40 mouse cellular contexts compared by ENCODE assay signal in genomic region chr2:65587679-65588078, GRCm38 (mm10). TPM values are rescaled to one million over a fixed set of nuclear protein-coding genes. Genes with fewer than 3 reads are reported as not detected.
DNase-seq lines count a peak whose midpoint lies in the region; ATAC-seq lines count a peak whose summit lies in the region.
"Had no signal": no experiment of that assay in that cellular context is flagged by ENCODE, and none has a peak within 500 bp of the region (broad histone marks: within the 10 kb centered on the region; RNA-seq: fewer than 3 reads in every experiment).

No protein-coding gene starts in this region.

- no peak overlapping the region for H3K27ac ChIP-seq in midbrain, embryonic 15.5 days
- H3K27ac ChIP-seq: embryonic facial prominence, embryonic 10.5 days; embryonic facial prominence, embryonic 15.5 days; forebrain, embryonic 12.5 days; gastrocnemius, adult 2 months; hindbrain, embryonic 12.5 days; hindbrain, postnatal 0 days; intestine, embryonic 15.5 days; limb, embryonic 10.5 days; limb, embryonic 15.5 days; liver, embryonic 13.5 days; midbrain, embryonic 12.5 days had no signal

- DNase-seq in left cerebral cortex, adult 18-20 months (ENCODE audit: low spot score in 2 of 2): peak; percentile 28 to 33
- DNase-seq in left cerebral cortex, adult 11 months (ENCODE audit: low spot score): no peak
- DNase-seq in right cerebral cortex, adult 2 months (ENCODE audit: low spot score in 2 of 2): peak; percentile 41 to 45
- DNase-seq in right cerebral cortex, postnatal 4 days: no peak
- DNase-seq in layer of hippocampus, postnatal 36 days: peak; percentile 55 to 60
- DNase-seq in urinary bladder, postnatal 36 days (ENCODE audit: low spot score in 2 of 2): no peak
- DNase-seq: adrenal gland, adult 2 months; B cell, adult 2 months; cerebellum, adult 8-10 months; cerebellum, postnatal 25 days; forebrain, postnatal 0 days; gastrocnemius, adult 2 months; gastrocnemius, postnatal 36 days; heart, adult 18-20 months; heart, postnatal 36 days; kidney, adult 8-10 months; kidney, postnatal 10 days; liver, embryonic 13.5 days; lung, adult 18-20 months; lung, postnatal 4 days; retina, postnatal 1 day; spleen, adult 18-20 months; thymus, adult 18-20 months; thymus, postnatal 36 days had no signal

- WGBS in midbrain, embryonic 15.5 days: 87% methylated on average over 5 of the region's 5 CpGs

- no peaks in the 10 kb centered on the region for H3K36me3 ChIP-seq in midbrain, embryonic 15.5 days (replicated peaks)
- H3K36me3 ChIP-seq: embryonic facial prominence, embryonic 10.5 days; embryonic facial prominence, embryonic 15.5 days; forebrain, embryonic 12.5 days; hindbrain, embryonic 12.5 days; intestine, embryonic 15.5 days; limb, embryonic 10.5 days; limb, embryonic 15.5 days; liver, embryonic 13.5 days; midbrain, embryonic 12.5 days had no signal

- H3K4me3 ChIP-seq in midbrain, embryonic 15.5 days: no peak overlapping the region
- H3K4me3 ChIP-seq: embryonic facial prominence, embryonic 10.5 days; embryonic facial prominence, embryonic 15.5 days; forebrain, embryonic 12.5 days; gastrocnemius, adult 2 months; hindbrain, embryonic 12.5 days; intestine, embryonic 15.5 days; limb, embryonic 10.5 days; limb, embryonic 15.5 days; liver, embryonic 13.5 days; megakaryocyte, embryonic 14.5 days; midbrain, embryonic 12.5 days had no signal

- H3K4me2 ChIP-seq in midbrain, embryonic 15.5 days: no peak overlapping the region
- H3K4me2 ChIP-seq: embryonic facial prominence, embryonic 15.5 days; forebrain, embryonic 12.5 days; heart, embryonic 11.5 days; hindbrain, embryonic 12.5 days; intestine, embryonic 15.5 days; limb, embryonic 15.5 days; liver, embryonic 13.5 days; midbrain, embryonic 12.5 days had no signal

- no peak for ATAC-seq in midbrain, embryonic 15.5 days (replicated peaks)
- ATAC-seq: activated CD4-positive, CD25-positive, alpha-beta regulatory T cell, adult 4 months; forebrain, postnatal 0 days; hindbrain, postnatal 0 days; intestine, embryonic 15.5 days; lung, postnatal 0 days had no signal

- no peaks in the 10 kb centered on the region for H3K27me3 ChIP-seq in midbrain, embryonic 15.5 days (replicated peaks)
- H3K27me3 ChIP-seq: CH12.LX; embryonic facial prominence, embryonic 15.5 days; forebrain, embryonic 12.5 days; hindbrain, embryonic 12.5 days; intestine, embryonic 15.5 days; limb, embryonic 15.5 days; liver, embryonic 13.5 days; megakaryocyte, embryonic 14.5 days; midbrain, embryonic 12.5 days had no signal

- H3K9me3 ChIP-seq in midbrain, embryonic 15.5 days: no peaks in the 10 kb centered on the region
- H3K9me3 ChIP-seq: embryonic facial prominence, embryonic 10.5 days; embryonic facial prominence, embryonic 15.5 days; forebrain, embryonic 12.5 days; hindbrain, embryonic 12.5 days; intestine, embryonic 15.5 days; limb, embryonic 10.5 days; limb, embryonic 15.5 days; liver, embryonic 13.5 days; midbrain, embryonic 12.5 days had no signal

- no peaks in the 10 kb centered on the region for H3K4me1 ChIP-seq in midbrain, embryonic 15.5 days
- H3K4me1 ChIP-seq: embryonic facial prominence, embryonic 10.5 days; embryonic facial prominence, embryonic 15.5 days; forebrain, embryonic 12.5 days; hindbrain, embryonic 12.5 days; intestine, embryonic 15.5 days; limb, embryonic 10.5 days; limb, embryonic 15.5 days; liver, embryonic 13.5 days; megakaryocyte, embryonic 14.5 days; midbrain, embryonic 12.5 days had no signal

- H3K9ac ChIP-seq in midbrain, embryonic 15.5 days: no peak overlapping the region
- H3K9ac ChIP-seq: embryonic facial prominence, embryonic 15.5 days; forebrain, embryonic 12.5 days; forebrain, postnatal 0 days; hindbrain, embryonic 12.5 days; intestine, embryonic 15.5 days; limb, embryonic 15.5 days; liver, embryonic 13.5 days; midbrain, embryonic 12.5 days had no signal

RNA-seq across cellular contexts. Expression of gene Scn3a, which starts 20.3 kb away (rescaled TPM):
- total RNA-seq in left cerebral cortex, adult 18-20 months (2021): 10 to 100 TPM; 29.4 to 35.4 TPM
- 10 to 100 TPM; 35.3 to 39.5 TPM for total RNA-seq in layer of hippocampus, postnatal 36 days (2021)
- 63.0 and 71.7 TPM in 2 replicates for polyA plus RNA-seq in midbrain, embryonic 15.5 days (2015; fragmentation: Nextera tagmentation; extraction: Ambion mirVana)
- total RNA-seq: monocyte, adult 5-6 weeks had no signal

RNA-seq across cellular contexts. Expression of gene Scn2a, which starts 32.9 kb away (rescaled TPM):
- total RNA-seq in left cerebral cortex, adult 18-20 months (2021): 100 to 1,000 TPM; 274 to 310 TPM
- total RNA-seq in layer of hippocampus, postnatal 36 days (2021): 100 to 1,000 TPM; 247 to 255 TPM
- 43.6 and 47.5 TPM in 2 replicates for polyA plus RNA-seq in midbrain, embryonic 15.5 days (2015; fragmentation: Nextera tagmentation; extraction: Ambion mirVana)
- total RNA-seq: monocyte, adult 5-6 weeks had no signal

Comparison
In these comparisons a context has a peak if more than half of its experiments do, and no peak if none do; other contexts are left out.
1. DNase-seq: peak in left cerebral cortex, adult 18-20 months (2 of 2), right cerebral cortex, adult 2 months (2 of 2) and layer of hippocampus, postnatal 36 days (2 of 2); none in left cerebral cortex, adult 11 months (single experiment), right cerebral cortex, postnatal 4 days (single experiment) and urinary bladder, postnatal 36 days (0 of 2).